Mouse (Mus musculus) bone marrow macrophage, adult 2 months (primary cell): ENCODE results near the gene Uqcr11. TPM values are rescaled to one million over a fixed set of nuclear protein-coding genes. Genes with fewer than 3 reads are reported as not detected.

Experiments
- H3K27ac ChIP-seq: 2 replicates; pipeline ENCODE4 v1.5.1; 2012; ENCODE audit warnings: low read depth, low read length; ENCODE audit not compliant: insufficient read depth
- H3K4me1 ChIP-seq: 2 replicates; pipeline ENCODE4 v1.6.1; 2012; ENCODE audit warnings: low read length; ENCODE audit not compliant: control insufficient read depth, insufficient read depth
- H3K4me3 ChIP-seq: 2 replicates; pipeline ENCODE4 v1.5.1; 2012; ENCODE audit warnings: mild to moderate bottlenecking, low read length, moderate library complexity; ENCODE audit not compliant: insufficient read depth
- CTCF ChIP-seq: IDR thresholded peaks from 2 replicates; pipeline ENCODE4 v1.5.1; 2012; ENCODE audit warnings: low read depth, mild to moderate bottlenecking, low read length, moderate library complexity
- POLR2A ChIP-seq: IDR thresholded peaks from 2 replicates; pipeline ENCODE4 v1.6.1; 2012; ENCODE audit warnings: mild to moderate bottlenecking, low read depth, low read length, borderline replicate concordance
- polyA plus RNA-seq: library from polyadenylated mRNA; stranded (reverse); fragments of >200 nt; gene quantifications from 2 replicates; pipeline ENCODE4 v1.2.4, GENCODE M21; 2012; ENCODE audit not compliant: missing spikeins, insufficient read depth, insufficient read length

Uqcr11 gene
- polyA plus RNA-seq, 1 experiment: 175 TPM

- Histone ChIP-seq H3K4me3 (no peak overlapping the region), H3K4me1 (no peaks in the 10 kb centered on the region), H3K27ac (no peak overlapping the region)
- no peak for TF ChIP-seq CTCF
- TF ChIP-seq POLR2A: no peak
Measured at GRCm38 (mm10) chr10:80419419-80419818, 12.8 kb upstream of the Uqcr11 start.

DNA sequence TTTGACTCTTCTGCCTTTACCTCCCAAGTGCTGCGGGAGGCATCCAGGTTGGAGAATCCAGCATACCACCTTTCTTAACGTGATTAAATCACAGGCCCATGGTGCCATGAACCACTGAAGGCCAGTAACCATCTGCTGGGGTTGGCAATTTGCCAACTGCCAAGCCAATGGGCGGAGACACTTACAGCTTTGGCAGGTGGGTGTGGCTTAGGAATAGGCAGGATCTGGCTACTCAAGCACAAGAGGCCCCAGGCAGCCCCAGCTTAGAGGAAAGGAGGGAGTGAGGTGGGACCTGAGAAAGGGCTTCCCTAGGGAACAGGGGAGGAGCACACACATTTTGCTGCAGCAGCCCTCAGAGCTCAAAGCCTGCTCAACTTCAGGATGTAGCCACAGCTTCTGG, 11.7 kb upstream of the Uqcr11 start:
- H3K4me3 ChIP-seq: no peak overlapping the region
- no peaks in the 10 kb centered on the region for H3K4me1 ChIP-seq
- TF ChIP-seq POLR2A (no peak), CTCF (no peak)
- H3K27ac ChIP-seq: no peak overlapping the region

- TF ChIP-seq CTCF (no peak), POLR2A (no peak)
- H3K27ac ChIP-seq: no peak overlapping the region
- H3K4me1 ChIP-seq: no peaks in the 10 kb centered on the region
Measured at GRCm38 (mm10) chr10:80417841-80418240, 11.2 kb upstream of the Uqcr11 start.

DNA sequence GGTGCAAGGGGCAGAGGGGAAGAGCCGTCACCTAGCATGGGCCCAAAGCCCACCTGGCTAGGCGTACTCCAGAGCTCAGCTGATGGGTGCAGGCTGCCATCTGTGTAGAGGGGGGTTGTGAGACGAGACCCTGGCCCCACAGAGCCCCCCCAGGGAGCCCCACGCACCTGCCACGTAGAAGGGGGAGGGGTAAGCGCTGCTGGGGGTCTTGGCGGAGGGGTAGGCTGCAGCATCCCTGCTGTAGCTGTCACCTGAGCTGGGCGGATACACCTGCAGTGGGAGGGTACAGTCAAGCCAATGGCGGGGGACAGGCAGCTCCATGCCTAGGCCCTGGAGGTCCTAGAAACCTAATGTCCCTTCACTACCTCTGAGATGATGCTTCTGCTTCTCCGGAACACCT, 10.7 kb upstream of the Uqcr11 start:
- Histone ChIP-seq H3K4me1 (no peaks in the 10 kb centered on the region), H3K27ac (no peak overlapping the region), H3K4me3 (no peak overlapping the region)
- TF ChIP-seq CTCF (no peak), POLR2A (no peak)

More at GRCm38 (mm10) chr10:80417841-80418240, 11.2 kb upstream of the Uqcr11 start:
- H3K4me3 ChIP-seq: no peak overlapping the region

DNA sequence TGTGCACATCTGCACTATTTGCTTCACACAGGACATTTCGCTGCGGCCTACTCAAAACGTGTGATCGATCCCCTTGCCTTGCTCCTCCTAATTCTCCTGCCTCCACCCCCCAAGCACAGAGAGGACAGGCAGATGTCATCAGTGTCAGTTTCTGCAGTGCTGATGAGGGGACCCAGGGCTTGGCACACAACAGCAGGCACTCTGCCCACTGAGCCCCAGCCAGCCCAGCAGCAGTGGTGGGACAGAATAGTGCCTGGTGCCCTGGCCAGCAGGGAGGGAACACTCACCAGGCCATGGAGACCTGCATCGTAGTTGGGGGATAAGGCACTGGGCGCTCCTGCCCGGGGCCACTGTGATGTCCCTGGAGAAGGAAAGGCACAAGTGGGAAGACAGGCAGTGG, 8.9 kb upstream of the Uqcr11 start:
- TF ChIP-seq CTCF: no peak
- TF ChIP-seq POLR2A: no peak
- Histone ChIP-seq H3K4me1 (no peaks in the 10 kb centered on the region), H3K27ac (no peak overlapping the region), H3K4me3 (no peak overlapping the region)

- H3K27ac ChIP-seq: no peak overlapping the region
Measured at GRCm38 (mm10) chr10:80412656-80413541, 6.3 kb upstream of the Uqcr11 start.

GRCm38 (mm10) chr10:80407924-80408323, 1.3 kb upstream of the Uqcr11 start:
- no peak overlapping the region for H3K27ac ChIP-seq
- TF ChIP-seq CTCF (no peak), POLR2A (no peak)
- H3K4me1 ChIP-seq: peaks cover 18% of the 10 kb centered on the region
- no peak overlapping the region for H3K4me3 ChIP-seq

More at GRCm38 (mm10) chr10:80412656-80413541, 6.3 kb upstream of the Uqcr11 start:
- H3K4me1 ChIP-seq: 0 out of 2 replicates have a peak, but pooled peaks cover under 1% of the 10 kb centered on the region
- H3K4me3 ChIP-seq: no peak overlapping the region
- TF ChIP-seq POLR2A (no peak), CTCF (no peak)

GRCm38 (mm10) chr10:80405481-80406173, 1.0 kb downstream of the Uqcr11 start:
- H3K4me3 ChIP-seq: peak overlapping the region; percentile 87
- H3K27ac ChIP-seq: peak overlapping the region; percentile 25; the same call in 1 of the 2 replicates
- TF ChIP-seq POLR2A (no peak), CTCF (no peak)
- peaks cover 31% of the 10 kb centered on the region for H3K4me1 ChIP-seq

DNA sequence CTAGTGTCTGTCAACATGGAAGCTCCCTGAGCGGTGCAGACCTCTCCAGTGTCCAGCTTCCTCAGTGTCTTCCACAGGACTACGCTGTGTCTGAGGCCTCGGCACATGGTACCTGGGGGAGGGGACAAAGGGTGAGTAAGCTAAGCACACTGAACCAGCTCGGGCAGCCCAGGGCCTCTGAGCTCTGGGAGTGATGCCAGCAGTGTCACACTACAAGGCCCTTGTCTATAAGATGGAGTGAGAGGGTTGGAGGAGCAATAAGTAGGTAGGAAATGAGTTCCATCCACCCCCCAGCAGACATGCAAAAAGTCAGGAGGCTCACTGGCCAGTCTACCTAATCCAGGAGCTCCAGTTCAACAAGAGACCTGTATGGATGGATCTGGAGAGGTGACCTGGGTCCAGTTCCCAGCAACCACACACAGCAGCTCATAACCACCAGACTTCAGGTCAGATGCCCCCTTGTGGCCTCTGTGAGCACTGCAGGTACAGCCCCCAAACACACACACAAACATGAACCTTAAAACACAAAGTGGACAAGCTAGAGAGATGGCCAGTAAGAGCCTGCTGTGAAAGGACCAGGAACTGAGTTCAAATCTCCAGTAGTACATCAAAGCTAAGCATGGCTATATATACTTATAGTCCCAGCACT, 3.5 kb downstream of the Uqcr11 start:
- H3K4me1 ChIP-seq: peaks cover 35% of the 10 kb centered on the region
- H3K4me3 ChIP-seq: no peak overlapping the region
- no peak overlapping the region for H3K27ac ChIP-seq
- TF ChIP-seq POLR2A: no peak
- TF ChIP-seq CTCF: peak; percentile 33; the same call in 1 of the 2 replicates

DNA sequence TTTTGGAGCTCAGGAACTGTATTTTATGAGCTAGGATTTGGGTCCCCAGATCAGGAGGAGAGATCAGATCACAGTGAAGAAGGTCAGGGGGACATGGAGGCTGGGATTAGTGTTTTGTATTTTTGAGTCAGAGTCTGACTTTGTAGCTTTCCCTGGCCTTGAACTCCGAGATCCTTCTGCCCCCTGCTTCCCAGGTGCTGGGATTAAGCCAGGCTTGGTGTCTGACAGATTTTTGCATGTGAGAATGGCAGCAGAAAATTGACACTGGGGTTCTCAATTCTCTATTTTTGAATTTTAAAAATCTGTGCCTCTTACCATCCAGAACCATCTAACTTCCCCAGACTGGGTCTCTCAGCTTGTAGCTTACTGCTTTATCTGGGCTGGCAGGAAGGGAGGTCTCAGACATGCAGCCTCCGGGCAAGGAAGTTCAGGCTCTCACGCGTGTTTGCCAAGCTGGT, 5.9 kb downstream of the Uqcr11 start:
- H3K4me1 ChIP-seq: peaks cover 39% of the 10 kb centered on the region
- TF ChIP-seq CTCF: no peak
- TF ChIP-seq POLR2A: no peak
- H3K4me3 ChIP-seq: peak overlapping the region; percentile 78
- peak overlapping the region; percentile 95 for H3K27ac ChIP-seq
